Mouse (Mus musculus): ENCODE measurements at regions not wholly inside any gene's neighbourhood (a gene's known extent, or its start where the extent isn't known, plus 50 kb on each side); places are given as distances from the start of the nearest gene placed in this dataset.

- no peak for DNase-seq (ENCODE audit: low spot score)
Observed at GRCm38 (mm10) chr14:24731872-24732525, 245.1 kb downstream of the Rps24 start.

GRCm38 (mm10) chr14:24733326-24733725 lies 246.4 kb downstream of the Rps24 start:
- no peak for DNase-seq (ENCODE audit: low spot score)

GRCm38 (mm10) chr14:24738869-24739268 lies 251.9 kb downstream of the Rps24 start:
- DNase-seq (ENCODE audit: low spot score): no peak

GRCm38 (mm10) chr14:24744451-24744850 lies 257.5 kb downstream of the Rps24 start:
- DNase-seq (ENCODE audit: low spot score): no peak

GRCm38 (mm10) chr14:24745730-24746129 lies 258.8 kb downstream of the Rps24 start:
- DNase-seq (ENCODE audit: low spot score): no peak

GRCm38 (mm10) chr14:24747471-24747795 lies 260.5 kb downstream of the Rps24 start:
- no peak for DNase-seq (ENCODE audit: low spot score)

- no peak for DNase-seq (ENCODE audit: low spot score)
Observed at GRCm38 (mm10) chr14:24747796-24748496, 261.0 kb downstream of the Rps24 start.

- DNase-seq (ENCODE audit: low spot score): no peak
Observed at GRCm38 (mm10) chr14:24748497-24748862, 261.6 kb downstream of the Rps24 start.

GRCm38 (mm10) chr14:24749313-24749712 lies 262.4 kb downstream of the Rps24 start:
- DNase-seq (ENCODE audit: low spot score): no peak

- no peak for DNase-seq (ENCODE audit: low spot score)
Observed at GRCm38 (mm10) chr14:24751227-24751626, 264.3 kb downstream of the Rps24 start.

- DNase-seq (ENCODE audit: low spot score): no peak
Observed at GRCm38 (mm10) chr14:24754753-24755152, 267.8 kb downstream of the Rps24 start.

- no peak for DNase-seq (ENCODE audit: low spot score)
Observed at GRCm38 (mm10) chr14:24755426-24756117, 268.6 kb downstream of the Rps24 start.

- no peak for DNase-seq (ENCODE audit: low spot score)
Observed at GRCm38 (mm10) chr14:24757302-24757701, 270.4 kb downstream of the Rps24 start.

- no peak for DNase-seq (ENCODE audit: low spot score)
Observed at GRCm38 (mm10) chr14:24757843-24758242, 270.9 kb downstream of the Rps24 start.

GRCm38 (mm10) chr14:24760926-24761325 lies 274.0 kb downstream of the Rps24 start:
- DNase-seq (ENCODE audit: low spot score): no peak

GRCm38 (mm10) chr14:24762468-24763274 lies 275.7 kb downstream of the Rps24 start:
- DNase-seq (ENCODE audit: low spot score): no peak

- DNase-seq (ENCODE audit: low spot score): no peak
Observed at GRCm38 (mm10) chr14:24763275-24763812, 276.4 kb downstream of the Rps24 start.

- DNase-seq (ENCODE audit: low spot score): no peak
Observed at GRCm38 (mm10) chr14:24763845-24764244, 276.9 kb downstream of the Rps24 start.

- DNase-seq (ENCODE audit: low spot score): no peak
Observed at GRCm38 (mm10) chr14:24766260-24766659, 279.3 kb downstream of the Rps24 start.

- DNase-seq (ENCODE audit: low spot score): no peak
Observed at GRCm38 (mm10) chr14:24766690-24767089, 279.8 kb downstream of the Rps24 start.

GRCm38 (mm10) chr14:24767316-24767715 lies 280.4 kb downstream of the Rps24 start:
- no peak for DNase-seq (ENCODE audit: low spot score)

GRCm38 (mm10) chr14:24767964-24768363 lies 281.0 kb downstream of the Rps24 start:
- no peak for DNase-seq (ENCODE audit: low spot score)

All from layer of hippocampus, adult 11-12 months (tissue).